Mouse (Mus musculus) megakaryocyte, embryonic 14.5 days (primary cell): ENCODE data around the gene Tnpo1.

ENCODE experiments used
- FLI1 ChIP-seq: IDR thresholded peaks from 2 replicates; pipeline ENCODE4 v1.6.1; 2012; ENCODE audit warnings: low read length, inconsistent platforms, mixed read lengths
- GATA1 ChIP-seq: IDR thresholded peaks from 3 replicates; pipeline ENCODE4 v1.6.1; 2012; ENCODE audit warnings: mixed read lengths, low read length, inconsistent platforms, borderline replicate concordance

DNA sequence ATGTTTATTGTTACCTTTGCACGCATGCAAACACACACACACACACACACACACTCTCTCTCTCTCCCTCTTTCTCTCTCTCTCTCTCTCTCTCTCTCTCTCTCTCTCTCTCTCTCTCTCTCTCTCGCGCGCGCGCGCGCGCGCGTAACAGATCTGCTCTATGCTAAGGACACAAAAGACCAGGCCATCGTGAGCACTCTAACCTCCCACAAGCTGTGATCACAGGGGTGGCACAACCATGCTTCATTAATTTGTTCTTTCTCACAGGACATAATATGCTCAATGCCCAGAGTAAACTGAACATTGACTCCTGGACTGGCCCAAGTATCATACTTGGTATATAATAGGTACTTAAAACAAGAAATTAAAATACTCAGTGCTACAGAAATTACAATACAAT lies 37.0 kb downstream of the Tnpo1 start:
- TF ChIP-seq GATA1 (no peak), FLI1 (no peak)
